Mouse (Mus musculus): ENCODE data around the gene Megf11.
"Not testable (repeated sequence)": the region's sequence is repeated elsewhere in the genome, so short reads cannot be mapped to it uniquely, and the experiment has no call there.

GRCm38 (mm10) chr9:64671341-64672319, 286.2 kb downstream of the Megf11 start:
- not testable (repeated sequence) for TF ChIP-seq CTCF, POLR2A (IDR thresholded peaks at IDR 0.05; ENCODE audit: extremely low read depth, insufficient read depth, low read length)
